Mouse (Mus musculus): ENCODE results near the gene Ahnak. TPM values are rescaled to one million over a fixed set of nuclear protein-coding genes. Genes with fewer than 3 reads are reported as not detected.
A peak's percentile ranks its signal among the peaks of the same experiment; 100 is the strongest.

Gene Ahnak
- polyA plus RNA-seq, 1 experiment from 2014 or later, result 4.5 TPM

DNA sequence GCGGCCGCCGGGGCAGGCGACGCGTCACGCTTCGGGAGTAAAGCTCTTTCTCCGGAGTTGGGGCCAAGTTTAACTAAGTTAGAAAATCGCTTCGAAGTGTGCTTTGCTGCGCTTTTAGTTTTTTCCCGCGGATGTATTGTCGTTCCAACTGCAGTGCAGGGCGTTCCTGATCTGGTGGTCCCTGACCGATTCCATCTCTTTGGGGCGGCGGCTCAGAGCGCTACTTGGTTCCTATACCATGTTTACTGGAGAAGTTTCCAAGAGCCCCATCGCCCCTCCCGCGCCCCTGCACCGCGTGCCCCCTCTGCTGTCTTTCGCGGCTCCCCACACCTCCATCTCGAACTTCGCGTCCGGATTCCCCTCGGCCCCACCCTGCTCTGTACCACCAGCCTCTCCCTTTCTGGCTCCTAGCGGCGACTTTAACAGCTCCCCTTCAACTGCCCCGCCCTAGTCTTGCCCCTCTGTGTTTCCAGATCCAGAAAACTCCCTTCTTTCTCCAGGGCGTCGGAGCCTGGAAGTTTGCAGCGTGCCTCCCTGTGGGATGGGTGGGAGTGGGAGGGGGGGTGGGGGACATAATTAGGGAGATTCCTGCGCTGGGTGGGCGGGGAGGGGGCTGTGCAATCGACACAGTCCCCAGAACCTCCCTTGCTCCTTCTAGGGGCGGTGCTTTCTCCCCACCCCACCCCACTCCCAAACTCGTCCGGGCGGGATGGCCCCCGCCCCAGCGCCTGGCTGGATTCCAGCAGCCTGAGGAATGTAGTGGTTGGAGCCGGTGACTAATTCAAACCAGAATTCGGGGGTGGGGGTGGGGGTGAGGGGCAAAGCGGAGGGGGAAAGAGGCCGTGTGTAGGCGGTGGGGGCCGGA is 715 bp downstream of the Ahnak start:
- under 1% methylated on average over 52 of the region's 53 CpGs for WGBS
- H3K4me3 ChIP-seq (ENCODE audit: low read depth, low read length), result peak overlapping the region; percentile 57
- no peaks in the 10 kb centered on the region for H3K36me3 ChIP-seq (ENCODE audit: control insufficient read depth, insufficient read depth, low read length)
- peaks cover 2% of the 10 kb centered on the region; the same call in 1 of the 2 replicates for H3K4me1 ChIP-seq (ENCODE audit: control insufficient read depth, insufficient read depth, low read length)
- H3K4me2 ChIP-seq (ENCODE audit: low read depth), result peak overlapping the region; percentile 96
- H3K27ac ChIP-seq (ENCODE audit: low read depth, low read length), result no peak overlapping the region
- H3K9ac ChIP-seq (ENCODE audit: low read length), result peak overlapping the region; percentile 52
- DNase-seq (ENCODE audit: low spot score), result peak; percentile 76
- peaks cover 23% of the 10 kb centered on the region for H3K27me3 ChIP-seq (ENCODE audit: control insufficient read depth, insufficient read depth, low read length)
- H3K9me3 ChIP-seq (ENCODE audit: control insufficient read depth, low read length), result no peaks in the 10 kb centered on the region
- ATAC-seq (ENCODE audit: insufficient read depth, low FRiP score, low TSS enrichment), result peak; percentile 68

DNA sequence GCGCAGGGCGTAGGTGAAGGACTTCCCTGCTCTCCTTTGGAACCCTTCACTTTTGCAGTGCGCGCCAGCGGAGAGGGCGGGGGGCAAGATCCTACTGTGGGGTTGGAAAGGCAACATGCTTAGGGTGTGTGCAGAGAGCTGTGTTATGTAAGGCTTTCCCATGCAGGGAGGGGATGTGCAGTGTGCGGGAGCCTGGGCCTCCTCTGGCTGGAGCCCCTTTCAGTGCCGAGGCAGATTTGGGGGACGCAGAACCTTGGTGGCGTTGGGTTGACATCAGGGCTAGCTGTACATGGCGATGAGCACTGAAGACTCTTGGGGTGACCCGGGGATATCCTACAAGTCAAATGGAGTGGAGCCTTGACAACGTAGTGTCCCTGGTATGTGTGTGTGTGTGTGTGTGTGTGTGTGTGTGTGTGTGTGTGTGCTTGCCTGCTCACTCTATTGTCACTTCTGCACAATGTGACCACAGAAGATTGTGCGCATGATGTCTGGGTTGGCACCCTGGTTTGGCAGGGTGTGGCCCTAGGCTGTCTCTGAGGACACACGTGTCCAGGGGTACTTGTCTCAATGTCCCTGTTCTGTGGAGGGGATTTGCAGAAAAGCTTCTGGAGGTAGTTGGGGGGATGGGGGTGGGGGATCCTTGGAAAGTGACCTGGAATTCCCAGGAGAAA is 1.5 kb downstream of the Ahnak start:
- Histone ChIP-seq H3K36me3 (ENCODE audit: control insufficient read depth, insufficient read depth, low read length) (no peaks in the 10 kb centered on the region), H3K27me3 (ENCODE audit: control insufficient read depth, insufficient read depth, low read length) (peaks cover 23% of the 10 kb centered on the region), H3K4me1 (ENCODE audit: control insufficient read depth, insufficient read depth, low read length) (no peaks in the 10 kb centered on the region), H3K9ac (ENCODE audit: low read length) (no peak overlapping the region; the same call in 1 of the 2 replicates), H3K4me3 (ENCODE audit: low read depth, low read length) (peak overlapping the region; percentile 57), H3K4me2 (ENCODE audit: low read depth) (peak overlapping the region; percentile 96), H3K9me3 (ENCODE audit: control insufficient read depth, low read length) (no peaks in the 10 kb centered on the region), H3K27ac (ENCODE audit: low read depth, low read length) (no peak overlapping the region)
- peak; percentile 28 for ATAC-seq (ENCODE audit: insufficient read depth, low FRiP score, low TSS enrichment)
- 18% methylated on average over 15 of the region's 15 CpGs for WGBS
- no peak for DNase-seq (ENCODE audit: low spot score)

DNA sequence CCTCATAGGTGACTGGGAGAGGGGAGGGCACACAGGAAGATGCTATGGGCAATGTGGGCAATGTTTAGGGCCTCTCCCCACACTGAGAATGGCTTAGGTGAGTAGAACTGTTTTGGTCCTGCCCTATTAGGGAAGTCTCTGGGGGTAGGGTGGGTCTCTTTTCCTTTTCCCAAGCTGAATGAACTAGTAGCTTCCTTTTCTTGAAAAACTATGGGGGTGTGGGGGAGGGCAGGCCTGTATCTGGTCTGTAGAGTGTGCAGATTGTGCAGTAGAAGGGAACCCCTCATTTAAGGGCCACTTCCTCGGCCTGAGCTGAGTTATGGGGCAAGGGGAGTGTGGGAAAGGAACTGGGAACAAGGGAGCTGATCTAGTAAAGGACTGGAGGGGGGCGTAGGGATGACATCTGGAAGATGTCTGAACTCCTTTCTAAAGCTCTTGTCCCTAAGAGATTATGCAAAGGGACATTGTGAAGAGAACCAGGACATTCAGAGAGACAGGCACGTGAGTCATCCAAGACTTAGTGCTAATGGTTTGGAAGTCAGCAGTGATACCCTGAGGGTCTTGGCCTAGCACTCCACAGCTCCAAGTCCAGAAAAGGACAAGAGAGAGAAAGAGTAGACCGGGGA is 2.3 kb downstream of the Ahnak start:
- Histone ChIP-seq H3K9ac (ENCODE audit: low read length) (no peak overlapping the region), H3K9me3 (ENCODE audit: control insufficient read depth, low read length) (no peaks in the 10 kb centered on the region), H3K4me1 (ENCODE audit: control insufficient read depth, insufficient read depth, low read length) (no peaks in the 10 kb centered on the region), H3K27me3 (ENCODE audit: control insufficient read depth, insufficient read depth, low read length) (peaks cover 23% of the 10 kb centered on the region), H3K36me3 (ENCODE audit: control insufficient read depth, insufficient read depth, low read length) (no peaks in the 10 kb centered on the region), H3K4me2 (ENCODE audit: low read depth) (no peak overlapping the region), H3K27ac (ENCODE audit: low read depth, low read length) (no peak overlapping the region), H3K4me3 (ENCODE audit: low read depth, low read length) (no peak overlapping the region)
- no peak for ATAC-seq (ENCODE audit: insufficient read depth, low FRiP score, low TSS enrichment)
- WGBS, result 73% methylated on average over 4 of the region's 4 CpGs
- no peak for DNase-seq (ENCODE audit: low spot score)

DNA sequence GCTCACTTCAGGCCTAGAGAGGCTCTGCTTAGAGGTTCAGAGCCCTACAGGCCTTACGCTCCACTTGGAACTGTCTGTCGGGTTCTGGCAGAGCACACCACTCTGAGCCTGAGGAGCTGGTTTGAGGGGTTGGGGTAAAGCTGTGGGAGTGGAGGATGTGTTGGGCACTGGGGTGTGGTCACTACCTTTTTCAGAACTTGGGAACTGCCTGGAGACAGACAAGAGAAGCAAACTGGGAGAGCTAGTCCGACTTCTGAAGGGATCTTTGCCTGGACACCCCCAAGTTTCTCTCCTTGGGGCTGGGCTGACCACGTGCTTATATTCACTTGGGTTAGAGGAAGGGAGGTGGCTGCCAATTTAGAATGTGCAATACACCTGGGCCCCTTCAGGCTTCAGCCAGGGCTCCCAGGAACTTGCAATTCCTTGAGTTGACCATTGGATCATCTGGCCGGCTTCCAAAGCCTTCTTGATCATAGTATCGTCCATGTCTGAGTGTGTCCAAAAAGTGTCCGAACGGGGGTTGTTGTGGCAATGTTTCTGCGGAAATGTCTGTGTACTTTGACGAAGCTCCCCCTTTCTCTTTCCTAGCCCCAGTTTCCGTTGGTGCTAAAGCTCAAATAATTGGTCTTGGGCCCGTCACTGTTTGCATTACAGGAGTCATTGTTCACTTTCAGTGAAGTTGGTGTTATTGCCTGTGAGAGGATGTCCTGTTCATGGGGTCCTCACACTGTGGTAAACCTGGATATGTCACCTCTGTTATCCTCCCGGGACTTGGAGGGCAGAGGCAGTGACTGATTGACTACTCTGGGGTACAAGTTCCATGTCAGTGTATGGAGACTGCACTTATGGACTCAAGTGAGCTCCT is 3.0 kb downstream of the Ahnak start:
- H3K27me3 ChIP-seq (ENCODE audit: control insufficient read depth, insufficient read depth, low read length), result peaks cover 23% of the 10 kb centered on the region
- no peaks in the 10 kb centered on the region for H3K4me1 ChIP-seq (ENCODE audit: control insufficient read depth, insufficient read depth, low read length)
- no peaks in the 10 kb centered on the region for H3K9me3 ChIP-seq (ENCODE audit: control insufficient read depth, low read length)
- no peak overlapping the region for H3K4me2 ChIP-seq (ENCODE audit: low read depth)
- no peak overlapping the region for H3K9ac ChIP-seq (ENCODE audit: low read length)
- no peaks in the 10 kb centered on the region for H3K36me3 ChIP-seq (ENCODE audit: control insufficient read depth, insufficient read depth, low read length)
- no peak for DNase-seq (ENCODE audit: low spot score)
- ATAC-seq (ENCODE audit: insufficient read depth, low FRiP score, low TSS enrichment), result no peak
- no peak overlapping the region for H3K4me3 ChIP-seq (ENCODE audit: low read depth, low read length)
- WGBS, result 84% methylated on average over 12 of the region's 13 CpGs
- no peak overlapping the region for H3K27ac ChIP-seq (ENCODE audit: low read depth, low read length)

DNA sequence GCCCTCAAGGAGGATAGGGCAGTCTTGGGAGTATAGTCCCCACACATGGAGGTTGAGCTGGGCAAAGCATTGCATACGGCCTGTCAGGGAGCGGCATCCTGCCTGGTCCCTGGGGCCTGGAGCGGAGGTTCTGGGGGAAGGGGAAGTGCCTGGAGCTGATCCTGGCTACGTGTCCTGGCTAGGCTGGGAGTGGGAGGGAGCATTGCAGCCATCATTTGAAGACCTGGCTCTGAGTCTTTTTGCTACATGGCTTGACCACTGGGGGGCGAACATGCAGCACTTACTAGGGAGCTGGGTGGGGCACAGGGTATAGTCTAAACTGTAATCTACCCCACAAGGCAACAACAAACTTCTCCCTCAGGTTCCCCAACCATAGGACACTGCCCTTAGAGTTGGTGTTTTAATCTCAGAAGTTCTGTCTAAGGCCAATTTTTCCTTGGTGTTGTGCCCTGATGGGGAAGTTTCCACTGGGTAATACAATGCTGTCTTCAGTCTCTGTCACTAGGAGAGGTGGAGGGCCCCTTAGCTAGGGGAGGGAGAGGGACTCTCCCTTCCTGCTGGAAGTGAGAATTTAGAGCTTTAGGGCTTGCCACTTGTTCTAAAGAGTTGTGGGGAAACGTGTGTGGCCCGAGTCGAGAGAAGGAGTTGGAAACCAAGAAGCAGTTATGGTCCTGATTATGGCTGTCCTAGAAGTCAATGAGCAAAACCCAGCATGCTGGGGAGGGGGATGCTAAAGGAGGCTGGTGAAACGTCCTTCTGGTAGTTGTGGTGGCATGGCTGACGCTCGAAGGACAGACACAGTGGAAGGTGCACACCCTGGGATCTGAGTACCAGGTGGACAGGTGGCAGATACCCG is 3.9 kb downstream of the Ahnak start:
- DNase-seq (ENCODE audit: low spot score) (peak; percentile 69), ATAC-seq (ENCODE audit: insufficient read depth, low FRiP score, low TSS enrichment) (no peak)
- no peak overlapping the region for H3K27ac ChIP-seq (ENCODE audit: low read depth, low read length)
- peaks cover 18% of the 10 kb centered on the region for H3K27me3 ChIP-seq (ENCODE audit: control insufficient read depth, insufficient read depth, low read length)
- no peak overlapping the region for H3K4me3 ChIP-seq (ENCODE audit: low read depth, low read length)
- H3K9ac ChIP-seq (ENCODE audit: low read length), result no peak overlapping the region
- no peaks in the 10 kb centered on the region for H3K4me1 ChIP-seq (ENCODE audit: control insufficient read depth, insufficient read depth, low read length)
- H3K36me3 ChIP-seq (ENCODE audit: control insufficient read depth, insufficient read depth, low read length), result no peaks in the 10 kb centered on the region
- WGBS, result 28% methylated on average over 12 of the region's 12 CpGs
- no peaks in the 10 kb centered on the region for H3K9me3 ChIP-seq (ENCODE audit: control insufficient read depth, low read length)
- no peak overlapping the region for H3K4me2 ChIP-seq (ENCODE audit: low read depth)

DNA sequence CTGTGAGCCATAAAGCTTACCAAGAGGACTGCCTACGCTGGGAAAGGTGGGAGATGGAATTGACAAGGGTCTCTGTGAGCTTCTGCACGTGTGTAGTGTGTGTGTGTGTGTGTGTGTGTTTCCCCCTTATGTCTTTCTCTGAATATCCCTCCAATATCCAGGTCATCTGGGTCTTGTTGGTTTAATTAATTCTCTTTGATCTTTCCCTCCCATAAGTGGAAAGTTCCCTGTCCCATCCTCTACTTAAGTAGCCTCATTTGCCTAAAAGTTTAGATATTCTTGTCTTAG is 4.5 kb downstream of the Ahnak start:
- no peak for ATAC-seq (ENCODE audit: insufficient read depth, low FRiP score, low TSS enrichment)
- no peak overlapping the region for H3K4me3 ChIP-seq (ENCODE audit: low read depth, low read length)
- no peaks in the 10 kb centered on the region for H3K4me1 ChIP-seq (ENCODE audit: control insufficient read depth, insufficient read depth, low read length)
- no peak for DNase-seq (ENCODE audit: low spot score)
- H3K4me2 ChIP-seq (ENCODE audit: low read depth), result no peak overlapping the region
- no peak overlapping the region for H3K9ac ChIP-seq (ENCODE audit: low read length)
- no peaks in the 10 kb centered on the region for H3K36me3 ChIP-seq (ENCODE audit: control insufficient read depth, insufficient read depth, low read length)
- no peak overlapping the region for H3K27ac ChIP-seq (ENCODE audit: low read depth, low read length)
- peaks cover 13% of the 10 kb centered on the region for H3K27me3 ChIP-seq (ENCODE audit: control insufficient read depth, insufficient read depth, low read length)
- WGBS, result 41% methylated on average over 2 of the region's 2 CpGs
- H3K9me3 ChIP-seq (ENCODE audit: control insufficient read depth, low read length), result no peaks in the 10 kb centered on the region

DNA sequence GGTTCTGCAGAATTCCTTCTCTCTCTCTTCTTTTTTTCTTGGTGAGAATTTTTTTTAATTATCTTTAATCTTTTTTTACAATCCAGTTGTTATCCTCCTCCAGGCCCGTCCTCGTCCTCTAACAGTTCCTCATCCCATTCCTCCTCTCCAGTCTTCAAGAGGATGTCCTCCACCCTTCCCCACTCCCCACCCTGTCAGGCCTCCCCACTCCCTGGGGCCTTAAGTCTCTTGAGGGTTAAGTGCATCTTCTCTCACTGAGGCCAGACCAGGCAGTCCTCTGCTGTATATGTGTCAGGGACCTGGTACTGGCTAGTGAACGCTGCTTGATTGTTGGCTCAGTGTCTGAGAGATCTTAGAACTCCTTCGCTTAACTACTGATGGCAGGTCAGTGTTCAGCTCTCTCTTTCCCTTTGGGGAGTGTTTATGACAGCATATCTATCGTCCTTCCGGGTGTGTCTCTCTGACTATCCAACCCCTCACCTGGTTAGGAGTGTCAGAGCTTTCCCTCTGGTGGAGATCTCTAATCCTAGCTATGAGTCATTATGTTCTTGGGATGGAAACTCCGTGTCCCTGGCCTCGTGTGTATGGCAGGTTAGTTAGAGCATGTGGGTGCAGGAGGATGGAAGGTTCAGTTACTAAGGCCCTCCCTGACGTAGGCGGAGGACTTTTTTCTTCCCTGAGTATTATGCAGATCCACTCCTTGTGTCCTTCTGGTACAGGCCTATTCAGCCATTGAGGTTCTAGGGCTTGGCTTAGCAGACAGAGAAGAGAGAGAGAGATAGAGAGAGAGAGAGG is 5.9 kb downstream of the Ahnak start:
- H3K4me1 ChIP-seq (ENCODE audit: control insufficient read depth, insufficient read depth, low read length), result no peaks in the 10 kb centered on the region
- no peak for ATAC-seq (ENCODE audit: insufficient read depth, low FRiP score, low TSS enrichment)
- no peak overlapping the region for H3K4me3 ChIP-seq (ENCODE audit: low read depth, low read length)
- H3K27me3 ChIP-seq (ENCODE audit: control insufficient read depth, insufficient read depth, low read length), result 0 out of 2 replicates have a peak, but pooled peaks cover 2% of the 10 kb centered on the region
- DNase-seq (ENCODE audit: low spot score), result no peak
- H3K36me3 ChIP-seq (ENCODE audit: control insufficient read depth, insufficient read depth, low read length), result no peaks in the 10 kb centered on the region
- WGBS, result 86% methylated on average over 10 of the region's 10 CpGs
- no peak overlapping the region for H3K27ac ChIP-seq (ENCODE audit: low read depth, low read length)
- H3K4me2 ChIP-seq (ENCODE audit: low read depth), result no peak overlapping the region
- no peaks in the 10 kb centered on the region for H3K9me3 ChIP-seq (ENCODE audit: control insufficient read depth, low read length)
- no peak overlapping the region for H3K9ac ChIP-seq (ENCODE audit: low read length)
